Mouse (Mus musculus): Measurements from ENCODE around the gene Nr3c2. TPM values are rescaled to one million over a fixed set of nuclear protein-coding genes. Genes with fewer than 3 reads are reported as not detected.

The Nr3c2 gene
- polyA plus RNA-seq, 1 experiment, result 5.5 TPM

DNA sequence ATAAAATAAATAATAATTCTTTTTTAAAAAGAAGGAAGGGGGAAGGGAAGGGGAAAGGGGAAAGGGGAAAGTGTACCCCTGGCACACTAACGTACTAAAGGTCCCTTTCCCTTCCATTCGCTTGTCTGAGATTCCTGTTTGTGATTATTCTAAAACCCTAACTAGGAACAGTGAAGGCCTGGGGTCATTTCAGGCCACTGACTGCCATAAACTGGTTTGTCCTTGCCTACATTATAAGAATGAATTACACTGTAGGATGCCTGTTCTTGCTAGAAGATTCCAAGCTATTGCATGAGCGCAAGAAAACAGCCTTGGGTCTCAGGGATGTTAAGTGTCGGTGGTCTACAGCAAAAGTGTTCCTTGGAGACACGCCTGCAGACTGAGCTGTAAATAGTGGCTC is 355.2 kb downstream of the Nr3c2 start:
- H3K4me3 ChIP-seq (ENCODE audit: insufficient read depth, low read depth, low read length), result no peak overlapping the region
- H3K4me1 ChIP-seq (ENCODE audit: control insufficient read depth, insufficient read depth, insufficient read length, low read length), result no peaks in the 10 kb centered on the region; the same call in 1 of the 2 replicates
- no peak overlapping the region for H3K27ac ChIP-seq (replicated peaks; ENCODE audit: low read depth, low read length)

DNA sequence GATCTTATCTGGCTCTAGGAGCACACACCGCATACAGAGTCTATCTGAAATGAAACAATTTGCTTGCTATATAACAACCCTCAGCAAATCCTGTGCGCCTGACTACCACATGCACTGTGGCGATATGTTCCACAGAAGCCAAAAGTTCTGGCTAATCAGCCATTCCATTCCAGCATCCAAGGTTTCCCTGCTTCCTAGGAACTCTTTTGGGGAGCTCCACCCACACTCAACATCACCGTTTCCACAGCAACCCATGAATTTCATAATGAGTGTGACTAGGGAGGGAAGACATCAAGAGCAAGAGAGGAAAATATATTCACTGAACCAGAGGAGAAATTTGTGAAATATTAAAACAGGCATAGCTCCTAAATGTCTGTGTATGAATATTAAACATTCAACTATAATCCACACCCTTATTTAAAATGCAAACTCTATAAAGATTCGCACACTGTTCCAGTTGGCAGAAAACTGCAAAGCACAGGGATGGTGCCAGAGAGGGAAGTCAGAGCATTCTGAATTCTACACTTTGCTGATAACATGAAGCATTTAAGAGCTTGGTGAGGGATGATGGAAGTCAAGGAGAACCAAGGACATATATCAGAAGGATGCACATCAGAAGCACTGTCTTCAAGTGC is 357.3 kb downstream of the Nr3c2 start:
- no peak overlapping the region for H3K27ac ChIP-seq (replicated peaks; ENCODE audit: low read depth, low read length)
- H3K4me1 ChIP-seq (ENCODE audit: control insufficient read depth, insufficient read depth, insufficient read length, low read length), result no peaks in the 10 kb centered on the region; the same call in 1 of the 2 replicates
- H3K4me3 ChIP-seq (ENCODE audit: insufficient read depth, low read depth, low read length), result no peak overlapping the region

DNA sequence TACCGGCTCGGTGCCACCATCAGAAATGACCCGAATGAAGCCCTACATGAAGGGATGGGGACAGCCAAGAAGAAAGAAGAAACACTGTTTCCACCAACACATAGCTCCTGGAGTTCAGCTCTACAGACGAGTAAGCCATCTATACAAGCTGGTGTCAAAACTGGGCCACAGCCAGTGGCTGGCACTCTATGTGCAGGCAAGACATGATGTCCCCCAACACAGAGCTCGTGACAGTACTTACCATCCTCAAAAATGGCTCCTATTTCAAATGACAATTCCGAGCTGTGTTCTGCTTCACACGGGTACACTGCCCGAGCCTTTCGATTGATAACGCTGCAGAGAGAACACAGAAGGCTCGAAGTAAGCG is 357.8 kb downstream of the Nr3c2 start:
- Histone ChIP-seq H3K4me3 (ENCODE audit: insufficient read depth, low read depth, low read length) (no peak overlapping the region), H3K4me1 (ENCODE audit: control insufficient read depth, insufficient read depth, insufficient read length, low read length) (no peaks in the 10 kb centered on the region; the same call in 1 of the 2 replicates), H3K27ac (replicated peaks; ENCODE audit: low read depth, low read length) (no peak overlapping the region)

GRCm38 (mm10) chr8:77261215-77261614 is 362.0 kb downstream of the Nr3c2 start:
- H3K4me3 ChIP-seq (ENCODE audit: insufficient read depth, low read depth, low read length), result no peak overlapping the region
- peaks cover 2% of the 10 kb centered on the region; the same call in 1 of the 2 replicates for H3K4me1 ChIP-seq (ENCODE audit: control insufficient read depth, insufficient read depth, insufficient read length, low read length)
- H3K27ac ChIP-seq (replicated peaks; ENCODE audit: low read depth, low read length), result no peak overlapping the region

- Histone ChIP-seq H3K27ac (replicated peaks; ENCODE audit: low read depth, low read length) (no peak overlapping the region), H3K4me3 (ENCODE audit: insufficient read depth, low read depth, low read length) (no peak overlapping the region), H3K4me1 (ENCODE audit: control insufficient read depth, insufficient read depth, insufficient read length, low read length) (peaks cover 7% of the 10 kb centered on the region; the same call in 1 of the 2 replicates)
Measured at GRCm38 (mm10) chr8:77262216-77263009, 363.2 kb downstream of the Nr3c2 start.

DNA sequence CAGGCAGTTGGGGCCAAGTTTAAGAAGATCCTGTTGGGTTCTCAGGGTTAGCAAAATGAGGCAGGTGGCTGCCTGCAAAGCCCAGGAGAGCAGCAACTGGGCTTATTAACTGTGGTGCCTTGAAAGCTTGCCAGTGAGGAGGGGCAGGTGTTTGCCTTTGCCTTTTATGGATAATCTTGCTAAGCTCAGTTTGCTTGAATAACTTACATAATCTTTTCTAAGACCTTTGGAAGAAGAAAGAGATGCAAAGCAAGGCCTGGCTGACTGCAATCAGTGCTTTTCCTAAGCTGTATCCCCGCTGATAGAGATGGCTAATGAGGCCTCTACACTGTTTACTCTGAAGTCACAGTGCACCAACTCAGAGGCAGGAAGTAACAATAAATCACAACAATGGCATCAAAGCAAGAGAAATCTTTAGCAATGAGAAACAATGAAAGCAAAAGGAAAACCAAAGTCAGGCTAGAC is 368.7 kb downstream of the Nr3c2 start:
- H3K4me3 ChIP-seq (ENCODE audit: insufficient read depth, low read depth, low read length), result no peak overlapping the region
- peaks cover 17% of the 10 kb centered on the region; the same call in 1 of the 2 replicates for H3K4me1 ChIP-seq (ENCODE audit: control insufficient read depth, insufficient read depth, insufficient read length, low read length)
- peak overlapping the region; percentile 70 for H3K27ac ChIP-seq (replicated peaks; ENCODE audit: low read depth, low read length)

GRCm38 (mm10) chr8:77272136-77272535 is 372.9 kb downstream of the Nr3c2 start:
- Histone ChIP-seq H3K4me1 (ENCODE audit: control insufficient read depth, insufficient read depth, insufficient read length, low read length) (peaks cover 20% of the 10 kb centered on the region; the same call in 1 of the 2 replicates), H3K27ac (replicated peaks; ENCODE audit: low read depth, low read length) (no peak overlapping the region), H3K4me3 (ENCODE audit: insufficient read depth, low read depth, low read length) (no peak overlapping the region)

DNA sequence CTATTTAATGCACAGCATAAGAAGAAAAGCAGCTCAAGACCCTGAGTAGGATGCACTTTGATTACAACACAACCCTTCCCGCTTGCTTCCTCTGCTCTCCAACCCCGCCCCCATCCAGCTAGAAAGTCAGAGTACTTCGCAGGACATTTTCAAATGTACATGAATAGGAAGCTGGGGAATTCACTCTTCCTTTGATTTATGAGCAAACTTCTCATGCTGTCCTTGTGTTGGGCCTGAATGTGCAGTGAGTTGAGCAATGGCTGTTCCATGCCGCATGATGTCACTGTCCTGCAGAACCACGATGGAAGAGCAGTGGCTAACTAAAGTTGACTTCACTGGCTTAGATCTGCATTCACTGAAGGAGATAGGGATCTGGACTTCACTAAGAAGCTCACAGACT is 376.3 kb downstream of the Nr3c2 start:
- H3K4me3 ChIP-seq (ENCODE audit: insufficient read depth, low read depth, low read length), result no peak overlapping the region
- H3K27ac ChIP-seq (replicated peaks; ENCODE audit: low read depth, low read length), result no peak overlapping the region
- H3K4me1 ChIP-seq (ENCODE audit: control insufficient read depth, insufficient read depth, insufficient read length, low read length), result peaks cover 10% of the 10 kb centered on the region; the same call in 1 of the 2 replicates

GRCm38 (mm10) chr8:77276827-77277226 is 377.6 kb downstream of the Nr3c2 start:
- Histone ChIP-seq H3K4me3 (ENCODE audit: insufficient read depth, low read depth, low read length) (peak overlapping the region; percentile 45), H3K27ac (replicated peaks; ENCODE audit: low read depth, low read length) (peak overlapping the region; percentile 51; the same call in 1 of the 2 replicates), H3K4me1 (ENCODE audit: control insufficient read depth, insufficient read depth, insufficient read length, low read length) (peaks cover 10% of the 10 kb centered on the region; the same call in 1 of the 2 replicates)

DNA sequence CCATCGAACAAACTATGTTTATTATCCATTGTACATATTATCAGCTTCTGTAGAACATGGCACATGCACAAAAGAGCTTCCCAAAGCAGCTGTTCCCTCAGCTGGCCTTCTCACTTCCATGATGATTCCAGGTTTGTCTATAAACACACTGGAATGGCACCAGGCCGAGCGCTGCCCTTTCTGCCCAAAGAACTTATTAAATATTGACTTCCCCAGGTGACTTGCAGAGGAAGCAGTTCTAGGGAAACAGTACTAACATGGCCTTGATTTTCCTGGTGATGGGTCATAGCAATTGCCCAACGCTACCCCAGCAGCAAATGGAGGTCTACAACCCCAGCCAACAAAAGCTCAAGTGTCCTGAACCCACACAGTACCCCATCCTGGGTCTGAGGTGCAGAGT is 379.0 kb downstream of the Nr3c2 start:
- H3K27ac ChIP-seq (replicated peaks; ENCODE audit: low read depth, low read length), result no peak overlapping the region
- peaks cover 10% of the 10 kb centered on the region; the same call in 1 of the 2 replicates for H3K4me1 ChIP-seq (ENCODE audit: control insufficient read depth, insufficient read depth, insufficient read length, low read length)
- H3K4me3 ChIP-seq (ENCODE audit: insufficient read depth, low read depth, low read length), result no peak overlapping the region

- Histone ChIP-seq H3K4me1 (ENCODE audit: control insufficient read depth, insufficient read depth, insufficient read length, low read length) (peaks cover 7% of the 10 kb centered on the region; the same call in 1 of the 2 replicates), H3K27ac (replicated peaks; ENCODE audit: low read depth, low read length) (no peak overlapping the region)
Measured at GRCm38 (mm10) chr8:77279977-77280376, 380.7 kb downstream of the Nr3c2 start.

DNA sequence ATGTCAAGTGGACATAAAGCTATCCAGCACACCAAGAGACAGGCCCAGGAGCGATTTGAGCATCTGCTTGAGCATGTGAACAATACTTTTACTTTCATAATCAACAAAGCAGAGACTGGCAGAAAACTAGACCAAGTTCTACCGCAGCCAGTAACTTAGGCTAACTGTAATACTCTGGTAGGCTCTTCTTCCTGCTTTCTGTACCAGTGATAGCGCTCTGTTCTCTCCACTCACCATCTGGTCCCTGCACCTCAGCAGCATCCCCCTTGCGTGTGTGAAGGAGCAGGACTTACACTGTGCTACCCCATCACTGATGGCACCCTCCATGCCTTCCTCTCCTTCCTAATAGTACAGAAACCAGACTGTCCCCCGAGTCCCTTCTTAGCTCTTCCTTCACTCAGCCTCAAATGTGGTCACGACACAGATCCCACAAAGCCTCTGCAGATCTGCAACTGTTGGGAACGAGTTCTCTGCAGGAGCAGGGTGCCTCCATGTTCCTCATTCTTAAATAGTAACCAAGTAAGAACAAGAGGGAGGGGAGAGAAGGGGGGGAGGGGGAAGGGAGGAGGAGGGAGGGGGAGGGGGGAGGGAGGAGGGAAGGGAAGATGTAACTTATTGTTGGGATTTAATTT is 383.5 kb downstream of the Nr3c2 start:
- no peaks in the 10 kb centered on the region for H3K4me1 ChIP-seq (ENCODE audit: control insufficient read depth, insufficient read depth, insufficient read length, low read length)
- no peak overlapping the region for H3K27ac ChIP-seq (replicated peaks; ENCODE audit: low read depth, low read length)
- no peak overlapping the region for H3K4me3 ChIP-seq (ENCODE audit: insufficient read depth, low read depth, low read length)

More at GRCm38 (mm10) chr8:77279977-77280376, 380.7 kb downstream of the Nr3c2 start:
- no peak overlapping the region for H3K4me3 ChIP-seq (ENCODE audit: insufficient read depth, low read depth, low read length)

GRCm38 (mm10) chr8:77284473-77284872 is 385.2 kb downstream of the Nr3c2 start:
- Histone ChIP-seq H3K4me3 (ENCODE audit: insufficient read depth, low read depth, low read length) (no peak overlapping the region), H3K27ac (replicated peaks; ENCODE audit: low read depth, low read length) (no peak overlapping the region), H3K4me1 (ENCODE audit: control insufficient read depth, insufficient read depth, insufficient read length, low read length) (no peaks in the 10 kb centered on the region)

DNA sequence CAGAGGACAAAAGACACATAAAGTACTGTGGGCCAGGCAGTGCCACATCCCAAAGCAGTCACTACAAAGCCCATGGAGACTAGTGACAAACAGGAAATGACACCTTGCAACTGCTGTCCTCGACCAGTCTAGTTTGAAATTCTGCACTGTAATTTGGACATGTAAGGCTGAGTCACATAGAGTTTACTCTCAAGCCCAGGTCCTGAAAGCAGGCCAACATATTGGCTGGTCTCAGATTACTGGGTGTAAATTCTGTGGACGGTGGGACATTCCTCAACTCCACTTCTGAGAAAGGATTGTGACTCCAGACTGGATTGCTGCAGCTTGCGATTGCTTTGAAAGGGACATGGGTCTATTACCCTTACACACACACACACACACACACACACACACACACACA is 388.8 kb downstream of the Nr3c2 start:
- no peak overlapping the region for H3K4me3 ChIP-seq (ENCODE audit: insufficient read depth, low read depth, low read length)
- no peaks in the 10 kb centered on the region for H3K4me1 ChIP-seq (ENCODE audit: control insufficient read depth, insufficient read depth, insufficient read length, low read length)
- no peak overlapping the region for H3K27ac ChIP-seq (replicated peaks; ENCODE audit: low read depth, low read length)

DNA sequence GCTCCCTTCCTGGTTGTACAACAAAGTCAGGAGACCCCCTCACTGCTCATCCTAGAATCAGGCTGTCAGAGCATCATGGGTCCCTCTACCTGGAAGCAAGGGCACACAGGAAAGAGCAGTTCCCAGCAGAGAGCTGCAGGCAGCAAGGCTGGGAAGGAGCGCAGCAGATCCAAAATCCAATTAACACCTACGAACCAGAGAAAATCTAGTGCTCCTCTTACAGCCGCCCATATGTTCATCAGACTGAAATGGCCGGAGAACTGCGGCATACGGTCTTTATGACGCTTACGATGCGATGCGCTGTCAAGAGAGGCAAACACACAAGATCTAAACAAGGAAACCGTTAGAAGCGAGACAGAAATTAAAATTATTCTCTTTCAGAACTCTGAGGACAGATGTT is 389.2 kb downstream of the Nr3c2 start:
- Histone ChIP-seq H3K4me1 (ENCODE audit: control insufficient read depth, insufficient read depth, insufficient read length, low read length) (no peaks in the 10 kb centered on the region), H3K4me3 (ENCODE audit: insufficient read depth, low read depth, low read length) (no peak overlapping the region), H3K27ac (replicated peaks; ENCODE audit: low read depth, low read length) (no peak overlapping the region)
